Mouse (Mus musculus) adrenal gland (tissue): ENCODE results near the gene Timd2.
"Not testable (repeated sequence)": the region's sequence is repeated elsewhere in the genome, so short reads cannot be mapped to it uniquely, and the experiment has no call there.

Source experiments
- intact Hi-C: fragments of 180-260 bp; cut with DNase I; formaldehyde crosslinking; loops from one replicate; pipeline ENCODE4 v1.15.1; 2025
- long read RNA-seq, 2 experiments: library from polyadenylated mRNA; unstranded; transcript quantifications; one replicate each; pipeline ENCODE4 v2.0.0; 2020; ENCODE audit warnings: borderline replicate concordance in 1 of 2; ENCODE audit not compliant: insufficient replicate concordance in 1 of 2

The Timd2 gene
- long read RNA-seq, experiment 1: 0 reads
- long read RNA-seq, experiment 2: 0 reads

- intact Hi-C loops: no loop called here
These were observed at the start of gene Timd2 for GRCm38 (mm10) chr11:46706664-46707356. Gene Timd2 (minus strand): TSS chr11:46707061.

- intact Hi-C loops: not testable (repeated sequence)
These were observed 48.9 kb upstream of the Timd2 start for GRCm38 (mm10) chr11:46755714-46756113.

- intact Hi-C loops: no loop called here
These were observed 47.8 kb upstream of the Timd2 start for GRCm38 (mm10) chr11:46754669-46755068.

GRCm38 (mm10) chr11:46753662-46754061 lies 46.8 kb upstream of the Timd2 start:
- intact Hi-C loops: no loop called here

GRCm38 (mm10) chr11:46747996-46748395 lies 41.1 kb upstream of the Timd2 start:
- intact Hi-C loops: no loop called here

- intact Hi-C loops: no loop called here
These were observed 34.9 kb upstream of the Timd2 start for GRCm38 (mm10) chr11:46741716-46742115.

- intact Hi-C loops: no loop called here
These were observed 34.0 kb upstream of the Timd2 start for GRCm38 (mm10) chr11:46740886-46741285.

- intact Hi-C loops: no loop called here
These were observed 32.6 kb upstream of the Timd2 start for GRCm38 (mm10) chr11:46739501-46739900.

- intact Hi-C loops: not testable (repeated sequence)
These were observed 28.2 kb upstream of the Timd2 start, which contains the start of gene Havcr1 for GRCm38 (mm10) chr11:46735076-46735475. Gene Havcr1 (plus strand): TSS chr11:46735080.

- intact Hi-C loops: no loop called here
These were observed 27.8 kb upstream of the Timd2 start for GRCm38 (mm10) chr11:46734617-46735016.

GRCm38 (mm10) chr11:46733242-46733789 lies 26.5 kb upstream of the Timd2 start:
- intact Hi-C loops: no loop called here

- intact Hi-C loops: no loop called here
These were observed 24.7 kb upstream of the Timd2 start for GRCm38 (mm10) chr11:46731541-46732070.

- intact Hi-C loops: no loop called here
These were observed 8.0 kb downstream of the Timd2 start for GRCm38 (mm10) chr11:46698830-46699229.

GRCm38 (mm10) chr11:46698278-46698655 lies 8.6 kb downstream of the Timd2 start:
- intact Hi-C loops: no loop called here

GRCm38 (mm10) chr11:46697433-46698277 lies 9.2 kb downstream of the Timd2 start:
- intact Hi-C loops: no loop called here

GRCm38 (mm10) chr11:46695849-46696248 lies 11.0 kb downstream of the Timd2 start:
- intact Hi-C loops: not testable (repeated sequence)

GRCm38 (mm10) chr11:46690136-46690535 lies 16.7 kb downstream of the Timd2 start:
- intact Hi-C loops: no loop called here

GRCm38 (mm10) chr11:46683723-46684122 lies 23.1 kb downstream of the Timd2 start:
- intact Hi-C loops: no loop called here

GRCm38 (mm10) chr11:46682842-46683241 lies 24.0 kb downstream of the Timd2 start:
- intact Hi-C loops: no loop called here

- intact Hi-C loops: no loop called here
These were observed 38.9 kb downstream of the Timd2 start for GRCm38 (mm10) chr11:46667938-46668337.

GRCm38 (mm10) chr11:46667105-46667504 lies 39.8 kb downstream of the Timd2 start:
- intact Hi-C loops: no loop called here
